Mouse (Mus musculus): ENCODE results near the gene Smad6.

- no peak for TF ChIP-seq GATA1 (IDR thresholded peaks at IDR 0.05; ENCODE audit: low read length)
- TF ChIP-seq TAL1 (IDR thresholded peaks at IDR 0.05; ENCODE audit: low read length), result no peak
Measured at GRCm38 (mm10) chr9:64025565-64025964, 3.7 kb upstream of the Smad6 start.

Data from erythroblast, embryonic 14.5 days (primary cell).